Mouse (Mus musculus): ENCODE results near the gene Sbk1. TPM values are rescaled to one million over a fixed set of nuclear protein-coding genes. Genes with fewer than 3 reads are reported as not detected.
"Not testable (repeated sequence)": the region's sequence is repeated elsewhere in the genome, so short reads cannot be mapped to it uniquely, and the experiment has no call there.

Sbk1 gene
- polyA plus RNA-seq, 1 experiment from 2014 or later = 130 TPM

DNA sequence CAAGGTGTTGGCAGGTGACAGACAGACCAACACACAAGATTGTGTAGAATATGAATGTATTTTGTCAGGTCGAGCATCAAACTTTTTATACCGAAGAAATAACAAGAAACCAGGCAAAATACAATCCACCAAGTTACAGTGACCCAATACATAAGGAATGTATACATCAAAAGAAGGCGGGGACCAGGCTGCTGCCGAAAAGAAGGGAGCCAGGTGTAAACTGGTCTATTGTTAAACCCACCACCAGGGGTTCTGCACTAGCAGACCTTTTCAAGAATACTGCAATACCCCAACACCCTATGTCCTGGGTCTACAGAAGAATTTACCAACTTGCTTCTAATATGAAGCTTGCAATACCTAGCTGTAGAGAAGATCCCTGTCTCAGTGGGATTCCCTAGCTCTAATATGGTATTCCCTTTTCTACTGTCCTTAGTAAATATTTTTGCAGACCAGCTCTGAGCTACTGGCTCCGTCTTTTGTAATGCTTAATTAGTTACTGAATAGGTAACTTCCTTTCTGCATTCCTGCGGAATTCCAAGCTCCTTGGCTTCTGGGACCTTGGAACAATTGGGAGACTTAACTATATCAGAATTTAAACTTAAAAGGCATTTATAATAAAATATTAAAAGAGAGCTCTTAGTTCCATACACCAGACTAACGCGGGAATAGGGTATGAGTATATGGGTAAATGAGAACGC, 53.3 kb downstream of the Sbk1 start:
- H3K27me3 ChIP-seq; H3K9me3 ChIP-seq; H3K27ac ChIP-seq; H3K4me1 ChIP-seq; H3K4me2 ChIP-seq (replicated peaks); H3K9ac ChIP-seq; H3K4me3 ChIP-seq; ATAC-seq (ENCODE audit: insufficient number of reproducible peaks, insufficient read depth, low FRiP score, low TSS enrichment); H3K36me3 ChIP-seq: not testable (repeated sequence)
- WGBS = 21% methylated on average over 9 of the region's 9 CpGs

DNA sequence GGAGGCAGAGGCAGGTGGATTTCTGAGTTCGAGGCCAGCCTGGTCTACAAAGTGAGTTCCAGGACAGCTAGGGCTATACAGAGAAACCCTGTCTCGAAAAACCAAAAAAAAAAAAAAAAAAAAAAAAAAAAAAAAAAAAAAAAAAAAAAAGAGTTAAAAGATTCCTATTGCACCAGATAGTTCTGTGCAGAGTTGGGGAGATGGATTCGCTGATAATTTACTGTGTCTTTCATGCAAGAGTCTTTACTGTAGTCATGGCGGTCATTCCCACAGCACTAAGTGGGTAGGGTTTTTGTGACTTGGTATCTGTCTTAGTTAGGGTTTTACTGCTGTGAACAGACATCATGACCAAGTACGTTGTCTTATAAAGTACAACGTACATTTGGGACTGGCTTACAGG, 56.4 kb downstream of the Sbk1 start:
- 86% methylated on average over 5 of the region's 6 CpGs for WGBS
- H3K36me3 ChIP-seq; H3K27me3 ChIP-seq; ATAC-seq (ENCODE audit: insufficient number of reproducible peaks, insufficient read depth, low FRiP score, low TSS enrichment); H3K9me3 ChIP-seq; H3K4me3 ChIP-seq; H3K4me2 ChIP-seq (replicated peaks); H3K4me1 ChIP-seq; H3K9ac ChIP-seq; H3K27ac ChIP-seq: not testable (repeated sequence)

DNA sequence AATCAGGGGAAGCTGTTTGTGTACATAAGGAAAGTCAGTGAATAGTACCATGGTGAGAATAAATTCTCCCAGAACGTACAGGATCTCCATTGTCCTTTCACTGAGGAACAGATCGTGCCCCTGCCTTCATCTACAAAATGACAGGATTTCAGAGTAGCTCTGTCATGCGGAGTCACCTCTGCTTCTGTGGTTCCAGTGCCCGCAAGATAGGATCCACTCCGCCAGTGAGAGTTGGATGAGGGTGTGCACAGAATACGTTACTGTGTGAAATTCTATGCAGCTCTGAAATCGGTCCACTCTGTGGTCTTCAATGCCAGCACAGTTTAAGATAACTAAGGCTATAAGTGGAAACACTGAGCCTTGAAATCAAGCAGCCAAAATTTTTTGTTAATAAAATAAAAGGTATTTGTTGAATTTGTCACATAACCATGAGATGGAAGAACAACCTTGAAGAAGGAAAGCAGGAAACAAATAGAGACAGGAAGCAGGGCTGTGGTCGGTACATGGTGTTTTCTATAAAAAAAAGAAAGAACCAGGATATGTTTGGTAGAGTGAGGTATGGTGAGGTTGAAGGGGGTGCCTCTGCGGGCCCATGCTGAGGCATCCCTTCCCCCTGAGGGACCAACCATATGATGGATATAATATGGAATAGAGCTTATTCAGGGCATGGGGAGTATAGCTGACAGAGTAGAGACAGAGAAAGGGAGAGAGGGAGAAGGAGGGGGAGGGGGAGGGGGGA, 57.7 kb downstream of the Sbk1 start:
- Histone ChIP-seq H3K4me3 (no peak overlapping the region), H3K4me2 (replicated peaks) (no peak overlapping the region), H3K36me3 (no peaks in the 10 kb centered on the region), H3K27me3 (no peaks in the 10 kb centered on the region), H3K9me3 (no peaks in the 10 kb centered on the region), H3K27ac (no peak overlapping the region), H3K9ac (no peak overlapping the region; the same call in 1 of the 2 replicates), H3K4me1 (no peaks in the 10 kb centered on the region)
- no peak for ATAC-seq (ENCODE audit: insufficient number of reproducible peaks, insufficient read depth, low FRiP score, low TSS enrichment)
- WGBS = 82% methylated on average over 9 of the region's 9 CpGs

DNA sequence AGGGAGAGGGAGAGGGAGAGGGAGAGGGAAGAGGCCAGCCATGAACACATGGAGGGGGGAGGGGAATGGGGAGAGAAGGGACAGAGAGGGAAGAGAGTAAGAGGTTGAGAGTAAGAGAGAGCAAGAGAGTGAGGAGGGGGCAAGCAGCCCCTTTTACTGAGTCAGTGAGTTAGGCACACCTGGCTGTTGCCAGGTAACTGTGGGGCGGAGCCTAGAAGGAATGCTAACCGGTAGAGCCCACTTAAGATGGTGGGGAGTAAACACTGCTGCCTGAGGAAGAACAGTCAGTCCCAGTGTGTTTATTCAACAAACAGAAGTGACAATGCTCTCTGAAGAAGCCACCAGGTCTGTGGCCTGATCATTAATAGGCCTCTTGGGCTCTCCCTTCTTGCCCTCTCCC, 58.3 kb downstream of the Sbk1 start:
- Histone ChIP-seq H3K27me3 (no peaks in the 10 kb centered on the region), H3K4me3 (no peak overlapping the region), H3K9ac (no peak overlapping the region), H3K4me1 (no peaks in the 10 kb centered on the region), H3K4me2 (replicated peaks) (no peak overlapping the region), H3K27ac (no peak overlapping the region), H3K36me3 (no peaks in the 10 kb centered on the region), H3K9me3 (no peaks in the 10 kb centered on the region)
- no peak for ATAC-seq (ENCODE audit: insufficient number of reproducible peaks, insufficient read depth, low FRiP score, low TSS enrichment)
- 54% methylated on average over 2 of the region's 2 CpGs for WGBS

DNA sequence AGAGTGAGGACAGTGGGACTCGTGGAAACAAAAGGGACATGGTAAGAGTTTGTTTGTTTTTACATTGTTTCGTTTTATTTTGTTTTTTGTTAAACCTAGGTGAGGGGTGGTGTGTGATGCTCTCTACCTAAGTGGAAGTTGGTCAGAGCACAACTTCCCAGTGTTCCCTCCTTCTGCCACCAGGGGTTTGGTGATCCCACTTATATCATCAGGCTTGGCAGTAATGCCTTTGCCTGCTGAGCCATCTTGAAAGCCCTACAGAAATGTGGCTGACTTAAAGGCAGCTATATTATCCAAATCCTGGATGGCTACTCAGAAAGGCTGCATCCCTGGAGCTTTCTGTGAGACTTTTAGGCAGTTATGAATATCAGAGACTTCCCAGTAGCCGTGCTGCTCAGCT, 60.3 kb downstream of the Sbk1 start:
- no peaks in the 10 kb centered on the region for H3K4me1 ChIP-seq
- H3K27ac ChIP-seq = no peak overlapping the region
- H3K4me3 ChIP-seq = no peak overlapping the region
- H3K36me3 ChIP-seq = no peaks in the 10 kb centered on the region
- no peaks in the 10 kb centered on the region for H3K9me3 ChIP-seq
- H3K27me3 ChIP-seq = no peaks in the 10 kb centered on the region
- 73% methylated on average over 3 of the region's 3 CpGs for WGBS
- no peak overlapping the region for H3K4me2 ChIP-seq (replicated peaks)
- no peak for ATAC-seq (ENCODE audit: insufficient number of reproducible peaks, insufficient read depth, low FRiP score, low TSS enrichment)
- H3K9ac ChIP-seq = no peak overlapping the region

DNA sequence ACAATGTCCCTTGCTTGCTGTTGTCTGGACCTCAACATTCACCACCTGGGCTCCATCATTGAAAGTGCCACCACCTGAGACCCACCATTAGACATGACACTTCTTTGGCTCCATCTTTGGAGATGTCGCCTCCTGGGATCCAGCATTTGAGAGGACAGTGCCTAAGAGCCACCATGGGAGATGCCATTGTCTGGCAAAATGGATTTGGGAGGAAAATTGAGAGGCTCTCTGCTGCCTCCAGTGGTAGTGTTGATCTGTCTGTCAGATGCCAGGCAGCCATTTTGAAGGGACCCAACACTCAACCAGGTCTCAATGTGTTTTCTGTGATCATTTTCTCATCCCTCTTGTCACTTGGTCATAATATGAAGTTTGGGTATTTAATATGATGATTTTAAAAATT, 63.1 kb downstream of the Sbk1 start:
- no peak overlapping the region for H3K9ac ChIP-seq
- H3K36me3 ChIP-seq = no peaks in the 10 kb centered on the region
- H3K27me3 ChIP-seq = no peaks in the 10 kb centered on the region
- H3K4me2 ChIP-seq (replicated peaks) = no peak overlapping the region
- no peak overlapping the region for H3K27ac ChIP-seq
- no peaks in the 10 kb centered on the region for H3K9me3 ChIP-seq
- H3K4me1 ChIP-seq = no peaks in the 10 kb centered on the region; the same call in 1 of the 2 replicates
- H3K4me3 ChIP-seq = no peak overlapping the region
- ATAC-seq (ENCODE audit: insufficient number of reproducible peaks, insufficient read depth, low FRiP score, low TSS enrichment) = no peak
- 83% methylated on average over 1 of the region's 1 CpGs for WGBS

DNA sequence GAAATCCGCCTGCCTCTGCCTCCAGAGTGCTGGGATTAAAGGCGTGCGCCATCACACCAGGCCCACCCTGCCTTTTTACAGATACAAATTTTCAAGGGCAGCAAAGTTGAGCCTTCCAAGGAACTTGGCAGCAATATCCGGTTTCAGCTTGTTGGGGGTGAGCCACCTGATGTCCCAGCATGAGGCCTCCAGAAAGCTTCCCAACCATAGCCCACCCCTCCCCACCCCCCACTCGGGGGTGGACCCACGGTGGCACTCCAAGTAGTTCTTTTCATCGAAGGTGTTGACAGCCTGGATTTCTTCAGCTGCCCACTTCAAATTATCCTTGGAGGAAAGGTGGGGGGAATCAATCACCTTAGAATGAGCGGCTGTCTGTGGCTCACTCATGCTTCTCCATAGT, 66.5 kb downstream of the Sbk1 start:
- Histone ChIP-seq H3K27me3 (no peaks in the 10 kb centered on the region), H3K9ac (no peak overlapping the region), H3K4me1 (no peaks in the 10 kb centered on the region; the same call in 1 of the 2 replicates), H3K9me3 (no peaks in the 10 kb centered on the region), H3K36me3 (no peaks in the 10 kb centered on the region), H3K4me2 (replicated peaks) (no peak overlapping the region), H3K27ac (no peak overlapping the region), H3K4me3 (no peak overlapping the region)
- 81% methylated on average over 8 of the region's 8 CpGs for WGBS
- no peak for ATAC-seq (ENCODE audit: insufficient number of reproducible peaks, insufficient read depth, low FRiP score, low TSS enrichment)

DNA sequence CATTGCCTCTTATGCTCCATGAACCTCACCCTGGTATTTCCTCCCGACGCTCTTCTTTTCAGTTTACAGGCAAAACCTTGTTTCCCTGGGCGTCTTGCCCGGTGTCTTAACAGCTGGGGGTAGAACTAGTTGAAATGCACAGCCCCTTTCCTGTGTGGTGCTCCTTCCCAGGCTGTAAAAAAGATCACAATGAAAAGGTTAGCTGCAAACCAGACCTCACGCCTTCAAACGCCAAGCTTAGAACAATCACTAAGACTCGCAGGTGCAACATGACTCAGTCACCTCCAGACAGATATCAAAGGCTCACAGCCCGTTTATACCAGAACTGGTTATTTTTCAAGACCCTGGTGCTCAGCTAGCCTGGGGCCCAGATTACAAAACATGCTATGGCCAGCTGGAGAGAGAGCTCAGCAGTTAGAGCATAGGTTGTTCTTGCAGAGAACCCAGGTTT, 67.1 kb downstream of the Sbk1 start:
- peaks cover 6% of the 10 kb centered on the region; the same call in 1 of the 2 replicates for H3K4me1 ChIP-seq
- no peaks in the 10 kb centered on the region for H3K9me3 ChIP-seq
- H3K9ac ChIP-seq = no peak overlapping the region
- no peak for ATAC-seq (ENCODE audit: insufficient number of reproducible peaks, insufficient read depth, low FRiP score, low TSS enrichment)
- no peaks in the 10 kb centered on the region for H3K27me3 ChIP-seq
- H3K27ac ChIP-seq = no peak overlapping the region
- no peak overlapping the region for H3K4me2 ChIP-seq (replicated peaks)
- WGBS = 80% methylated on average over 8 of the region's 8 CpGs
- no peak overlapping the region for H3K4me3 ChIP-seq
- H3K36me3 ChIP-seq = no peaks in the 10 kb centered on the region

DNA sequence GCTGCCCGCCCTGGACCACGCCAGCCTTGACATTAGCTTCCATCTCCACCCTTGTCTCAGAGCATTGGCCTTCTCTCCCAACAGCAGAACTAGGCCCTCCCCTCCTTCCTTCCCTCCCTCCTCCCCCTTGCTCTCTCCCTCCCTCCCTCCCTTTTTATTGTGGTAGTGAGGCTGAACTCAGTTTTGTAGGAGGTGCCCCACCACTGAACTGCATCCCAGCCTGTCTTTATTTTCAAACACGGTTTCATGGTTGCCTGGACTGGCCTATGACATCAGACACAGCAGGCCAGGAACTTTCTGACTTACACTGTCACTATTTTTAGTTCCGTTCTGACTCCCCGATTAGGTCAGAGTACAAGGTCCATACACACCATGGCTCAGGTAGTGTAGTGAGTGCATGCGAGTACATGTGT, 67.8 kb downstream of the Sbk1 start:
- no peak for ATAC-seq (ENCODE audit: insufficient number of reproducible peaks, insufficient read depth, low FRiP score, low TSS enrichment)
- H3K9me3 ChIP-seq = no peaks in the 10 kb centered on the region
- 75% methylated on average over 6 of the region's 6 CpGs for WGBS
- no peaks in the 10 kb centered on the region for H3K36me3 ChIP-seq
- H3K4me2 ChIP-seq (replicated peaks) = no peak overlapping the region
- H3K27ac ChIP-seq = no peak overlapping the region
- no peak overlapping the region for H3K9ac ChIP-seq
- no peaks in the 10 kb centered on the region for H3K27me3 ChIP-seq
- peaks cover 8% of the 10 kb centered on the region; the same call in 1 of the 2 replicates for H3K4me1 ChIP-seq
- no peak overlapping the region for H3K4me3 ChIP-seq

DNA sequence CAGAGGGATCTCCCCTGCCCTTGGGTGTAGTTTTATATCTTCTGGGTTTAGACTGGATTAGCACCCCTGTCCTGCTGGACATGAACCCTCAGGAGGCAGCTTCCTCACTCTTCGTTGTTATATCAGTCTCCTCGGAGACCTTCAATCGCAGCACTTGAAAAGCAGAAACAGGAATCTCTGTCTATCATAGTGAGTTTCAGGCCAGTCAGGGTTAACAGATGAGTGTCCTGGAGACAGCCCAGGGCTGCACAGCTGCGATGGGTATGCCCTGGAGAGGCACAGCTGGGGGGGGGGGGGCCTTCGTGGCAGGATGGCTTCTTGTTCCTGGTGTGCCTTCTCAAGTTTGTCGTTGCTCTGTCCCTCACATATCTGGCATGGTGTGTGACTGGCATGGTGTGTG, 68.5 kb downstream of the Sbk1 start:
- H3K36me3 ChIP-seq = no peaks in the 10 kb centered on the region
- H3K27ac ChIP-seq = no peak overlapping the region
- no peaks in the 10 kb centered on the region for H3K27me3 ChIP-seq
- no peaks in the 10 kb centered on the region for H3K9me3 ChIP-seq
- H3K4me1 ChIP-seq = peaks cover 8% of the 10 kb centered on the region; the same call in 1 of the 2 replicates
- 47% methylated on average over 6 of the region's 6 CpGs for WGBS
- no peak overlapping the region for H3K4me2 ChIP-seq (replicated peaks)
- H3K9ac ChIP-seq = no peak overlapping the region
- no peak overlapping the region for H3K4me3 ChIP-seq
- ATAC-seq (ENCODE audit: insufficient number of reproducible peaks, insufficient read depth, low FRiP score, low TSS enrichment) = no peak
